In the genomic region with DNA sequence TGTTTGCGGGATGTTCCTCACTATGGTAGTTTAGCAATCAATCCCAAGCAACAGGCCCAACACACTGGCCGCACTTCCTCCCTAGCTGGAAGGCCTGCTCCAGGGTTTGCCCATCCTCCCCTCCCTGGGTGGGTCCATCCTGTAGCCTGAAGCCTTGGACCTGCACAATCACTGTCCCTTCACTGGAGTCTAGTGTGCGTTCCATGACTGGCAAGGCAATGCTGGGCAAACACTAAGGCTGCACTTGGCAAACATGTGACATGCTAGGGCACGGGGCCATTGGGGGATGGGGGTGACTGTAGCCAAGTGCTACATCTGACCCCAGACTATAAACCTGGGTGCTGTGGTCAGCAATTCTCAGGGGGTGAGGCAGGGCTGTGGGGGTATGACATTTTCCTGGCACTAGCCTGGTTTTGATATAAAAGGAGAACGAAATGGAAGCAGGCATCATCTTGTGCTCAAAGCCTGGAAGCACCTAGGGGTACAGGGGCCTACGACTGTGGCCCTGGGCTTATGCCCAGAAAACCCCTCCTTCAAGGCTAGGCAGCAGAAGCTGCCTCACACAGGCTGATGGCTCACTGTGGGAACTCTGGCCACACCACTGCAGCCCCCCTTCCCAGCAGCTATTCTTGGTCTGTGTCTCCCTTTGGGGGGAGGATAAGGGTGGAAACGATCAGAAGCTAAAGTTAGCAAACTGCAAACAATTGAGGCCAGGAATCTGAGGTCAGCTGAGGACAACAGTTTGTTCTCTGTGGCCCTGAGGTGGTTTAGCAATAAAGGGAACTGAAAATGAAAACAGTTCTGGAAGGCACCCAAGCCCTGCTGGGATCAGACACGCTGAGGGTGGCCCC, we compare ENCODE assay signal across 8 mouse cellular contexts. TPM values are rescaled to one million over a fixed set of nuclear protein-coding genes. Genes with fewer than 3 reads are reported as not detected.
DNase-seq lines count a peak whose midpoint lies in the region; ATAC-seq and TF ChIP-seq lines count a peak whose summit lies in the region.

No protein-coding gene starts in this region.

- no peaks in the 10 kb centered on the region for H3K27me3 ChIP-seq in forebrain, postnatal 0 days (ENCODE audit: insufficient read depth, low read length)
- no peaks in the 10 kb centered on the region for H3K27me3 ChIP-seq in hindbrain, embryonic 13.5 days
- no peaks in the 10 kb centered on the region for H3K27me3 ChIP-seq in liver, embryonic 13.5 days
- H3K27me3 ChIP-seq in neural tube, embryonic 15.5 days (replicated peaks): no peaks in the 10 kb centered on the region

- peaks cover 29% of the 10 kb centered on the region for H3K4me1 ChIP-seq in bone marrow, adult 2 months (ENCODE audit: control insufficient read depth, insufficient read depth, low read length)
- peaks cover 3% of the 10 kb centered on the region; the same call in 1 of the 2 replicates for H3K4me1 ChIP-seq in forebrain, postnatal 0 days (ENCODE audit: insufficient read depth)
- peaks cover 76% of the 10 kb centered on the region for H3K4me1 ChIP-seq in hindbrain, embryonic 13.5 days (replicated peaks)
- peaks cover 85% of the 10 kb centered on the region for H3K4me1 ChIP-seq in liver, embryonic 13.5 days (replicated peaks)
- peaks cover 67% of the 10 kb centered on the region for H3K4me1 ChIP-seq in neural tube, embryonic 15.5 days

- 8% methylated on average over 8 of the region's 8 CpGs for WGBS in bone marrow, adult 2 months
- WGBS in forebrain, postnatal 0 days: 40% methylated on average over 8 of the region's 8 CpGs
- WGBS in hindbrain, embryonic 13.5 days: 52% methylated on average over 8 of the region's 8 CpGs
- WGBS in liver, embryonic 13.5 days (ENCODE audit: insufficient replicate concordance): 42% methylated on average over 8 of the region's 8 CpGs
- 57% methylated on average over 8 of the region's 8 CpGs for WGBS in neural tube, embryonic 15.5 days

- DNase-seq in layer of hippocampus, adult 11-12 months (ENCODE audit: low spot score): peak; percentile 60
- no peak for DNase-seq in layer of hippocampus, postnatal 25 days (ENCODE audit: extremely low spot score in 1 of 2, low spot score in 1 of 2)
- no peak for DNase-seq in forebrain, postnatal 0 days
- no peak for DNase-seq in liver, embryonic 13.5 days
- DNase-seq in thymus, postnatal 10 days (ENCODE audit: low spot score in 2 of 2): no peak

- H3K4me3 ChIP-seq in bone marrow, adult 2 months (replicated peaks; ENCODE audit: control insufficient read depth, low read depth, low read length): no peak overlapping the region
- H3K4me3 ChIP-seq in forebrain, postnatal 0 days (ENCODE audit: low read depth, low read length): no peak overlapping the region
- no peak overlapping the region for H3K4me3 ChIP-seq in hindbrain, embryonic 13.5 days
- H3K4me3 ChIP-seq in liver, embryonic 13.5 days (replicated peaks): no peak overlapping the region
- H3K4me3 ChIP-seq in neural tube, embryonic 15.5 days (replicated peaks): no peak overlapping the region

- no peak for TF ChIP-seq CTCF in bone marrow, adult 2 months (IDR thresholded peaks at IDR 0.05; ENCODE audit: control insufficient read depth, insufficient read depth, low read length)
- no peak for TF ChIP-seq CTCF in forebrain, postnatal 0 days (IDR thresholded peaks at IDR 0.05; ENCODE audit: low read depth)

- no peak for TF ChIP-seq POLR2A in bone marrow, adult 2 months (IDR thresholded peaks at IDR 0.05; ENCODE audit: borderline replicate concordance, control insufficient read depth, low read depth, low read length)

- no peak overlapping the region for H3K9ac ChIP-seq in forebrain, postnatal 0 days
- no peak overlapping the region for H3K9ac ChIP-seq in hindbrain, embryonic 13.5 days
- H3K9ac ChIP-seq in liver, embryonic 13.5 days: no peak overlapping the region
- H3K9ac ChIP-seq in neural tube, embryonic 15.5 days (replicated peaks): no peak overlapping the region

- no peaks in the 10 kb centered on the region for H3K9me3 ChIP-seq in forebrain, postnatal 0 days (ENCODE audit: low read length)
- no peaks in the 10 kb centered on the region for H3K9me3 ChIP-seq in hindbrain, embryonic 13.5 days
- H3K9me3 ChIP-seq in liver, embryonic 13.5 days (replicated peaks): no peaks in the 10 kb centered on the region
- H3K9me3 ChIP-seq in neural tube, embryonic 15.5 days (replicated peaks): no peaks in the 10 kb centered on the region

- no peak overlapping the region for H3K4me2 ChIP-seq in forebrain, postnatal 0 days (ENCODE audit: low read depth)
- H3K4me2 ChIP-seq in hindbrain, embryonic 13.5 days: no peak overlapping the region
- peak overlapping the region; percentile 8; the same call in 1 of the 2 replicates for H3K4me2 ChIP-seq in liver, embryonic 13.5 days
- no peak overlapping the region for H3K4me2 ChIP-seq in neural tube, embryonic 15.5 days

- H3K27ac ChIP-seq in bone marrow, adult 2 months (ENCODE audit: control insufficient read depth, insufficient read depth, low read depth, low read length, poor library complexity): peak overlapping the region; percentile 95
- peak overlapping the region; percentile 66 for H3K27ac ChIP-seq in forebrain, postnatal 0 days (ENCODE audit: low read depth, low read length)
- peak overlapping the region; percentile 55 for H3K27ac ChIP-seq in hindbrain, embryonic 13.5 days
- peak overlapping the region; percentile 43; the same call in 1 of the 2 replicates for H3K27ac ChIP-seq in liver, embryonic 13.5 days
- peak overlapping the region; percentile 42 for H3K27ac ChIP-seq in neural tube, embryonic 15.5 days (replicated peaks)

- ATAC-seq in forebrain, postnatal 0 days: peak; percentile 44
- ATAC-seq in hindbrain, embryonic 13.5 days (ENCODE audit: low FRiP score): peak; percentile 18; the same call in 1 of the 2 replicates
- peak; percentile 15; the same call in 1 of the 2 replicates for ATAC-seq in liver, embryonic 13.5 days (ENCODE audit: low read depth)
- peak; percentile 26; the same call in 1 of the 2 replicates for ATAC-seq in neural tube, embryonic 15.5 days (ENCODE audit: low FRiP score)

- peaks cover 3% of the 10 kb centered on the region; the same call in 1 of the 2 replicates for H3K36me3 ChIP-seq in forebrain, postnatal 0 days (ENCODE audit: insufficient read depth)
- H3K36me3 ChIP-seq in hindbrain, embryonic 13.5 days: no peaks in the 10 kb centered on the region
- no peaks in the 10 kb centered on the region for H3K36me3 ChIP-seq in liver, embryonic 13.5 days
- H3K36me3 ChIP-seq in neural tube, embryonic 15.5 days: no peaks in the 10 kb centered on the region

RNA-seq across cellular contexts. Expression of gene E030018B13Rik, which starts 5.0 kb away (rescaled TPM):
- total RNA-seq in layer of hippocampus, postnatal 25 days (2021): not detected
- polyA plus RNA-seq in bone marrow, adult 2 months (2011; ENCODE audit: insufficient read depth, insufficient read length, low replicate concordance, missing spikeins): not detected in 2 replicates
- not detected in 2 replicates for total RNA-seq in forebrain, postnatal 0 days (2014; rRNA removed)
- not detected in 2 replicates for polyA plus RNA-seq in forebrain, postnatal 0 days (2015; fragmentation: Nextera tagmentation; extraction: Ambion mirVana)
- 0.19 TPM in 1 of 2 replicates, not detected in the other for polyA plus RNA-seq in hindbrain, embryonic 13.5 days (2015; fragmentation: Nextera tagmentation; extraction: Ambion mirVana)
- not detected in 2 replicates for polyA plus RNA-seq in liver, embryonic 13.5 days (2015; fragmentation: Nextera tagmentation; extraction: Ambion mirVana)
- polyA plus RNA-seq in neural tube, embryonic 15.5 days (2015; fragmentation: Nextera tagmentation; extraction: Ambion mirVana): not detected in 2 replicates

RNA-seq across cellular contexts. Expression of gene Klf13, which starts 27.1 kb away (rescaled TPM):
- total RNA-seq in layer of hippocampus, postnatal 25 days (2021): 100 to 1,000 TPM; 204 to 216 TPM
- 38.0 and 58.7 TPM in 2 replicates for polyA plus RNA-seq in bone marrow, adult 2 months (2011; ENCODE audit: insufficient read depth, insufficient read length, low replicate concordance, missing spikeins)
- 25.5 and 32.0 TPM in 2 replicates for total RNA-seq in forebrain, postnatal 0 days (2014; rRNA removed)
- 24.8 and 32.0 TPM in 2 replicates for polyA plus RNA-seq in forebrain, postnatal 0 days (2015; fragmentation: Nextera tagmentation; extraction: Ambion mirVana)
- 25.7 and 26.9 TPM in 2 replicates for polyA plus RNA-seq in hindbrain, embryonic 13.5 days (2015; fragmentation: Nextera tagmentation; extraction: Ambion mirVana)
- polyA plus RNA-seq in liver, embryonic 13.5 days (2015; fragmentation: Nextera tagmentation; extraction: Ambion mirVana): 13.6 and 14.1 TPM in 2 replicates
- polyA plus RNA-seq in neural tube, embryonic 15.5 days (2015; fragmentation: Nextera tagmentation; extraction: Ambion mirVana): 24.7 and 26.8 TPM in 2 replicates

Comparison
In these comparisons a context has a peak if more than half of its experiments do, and no peak if none do; other contexts are left out.
1. H3K27ac ChIP-seq: peak in every context shown above with its lines; median percentile 95 in bone marrow, adult 2 months; 66 in forebrain, postnatal 0 days; 55 in hindbrain, embryonic 13.5 days; 43 in liver, embryonic 13.5 days; 42 in neural tube, embryonic 15.5 days.